Mouse (Mus musculus): Measurements from ENCODE around the gene Flad1.
A peak's percentile ranks its signal among the peaks of the same experiment; 100 is the strongest.

The Flad1 gene

GRCm38 (mm10) chr3:89382950-89383349, 28.7 kb downstream of the Flad1 start:
- no peak for DNase-seq (ENCODE audit: low spot score in 2 of 2)

GRCm38 (mm10) chr3:89382033-89382882, 29.4 kb downstream of the Flad1 start:
- no peak for DNase-seq (ENCODE audit: low spot score in 2 of 2)

GRCm38 (mm10) chr3:89381233-89381632, 30.4 kb downstream of the Flad1 start:
- no peak for DNase-seq (ENCODE audit: low spot score in 2 of 2)

GRCm38 (mm10) chr3:89380711-89381110, 31.0 kb downstream of the Flad1 start:
- no peak for DNase-seq (ENCODE audit: low spot score in 2 of 2)

- DNase-seq (ENCODE audit: low spot score in 2 of 2): no peak
Observed at GRCm38 (mm10) chr3:89380291-89380690, 31.4 kb downstream of the Flad1 start.

- no peak for DNase-seq (ENCODE audit: low spot score in 2 of 2)
Observed at GRCm38 (mm10) chr3:89379388-89380131, 32.1 kb downstream of the Flad1 start.

GRCm38 (mm10) chr3:89378394-89379067, 33.1 kb downstream of the Flad1 start:
- peak in 1 of 2 experiments; percentile 57 for DNase-seq (ENCODE audit: low spot score in 2 of 2)

- DNase-seq (ENCODE audit: low spot score in 2 of 2): no peak
Observed at GRCm38 (mm10) chr3:89377831-89378230, 33.8 kb downstream of the Flad1 start.

GRCm38 (mm10) chr3:89373581-89374231, 38.0 kb downstream of the Flad1 start:
- DNase-seq (ENCODE audit: low spot score in 2 of 2): no peak

- DNase-seq (ENCODE audit: low spot score in 2 of 2): no peak
Observed at GRCm38 (mm10) chr3:89367338-89367737, 44.3 kb downstream of the Flad1 start.

- no peak for DNase-seq (ENCODE audit: low spot score in 2 of 2)
Observed at GRCm38 (mm10) chr3:89365486-89366414, 45.9 kb downstream of the Flad1 start.

GRCm38 (mm10) chr3:89365153-89365485, 46.6 kb downstream of the Flad1 start, which contains the start of gene Dcst1:
Dcst1 (minus strand) TSS chr3:89365253.
- DNase-seq (ENCODE audit: low spot score in 2 of 2): no peak

- no peak for DNase-seq (ENCODE audit: low spot score in 2 of 2)
Observed at GRCm38 (mm10) chr3:89364631-89365030, 47.0 kb downstream of the Flad1 start.

- DNase-seq (ENCODE audit: low spot score in 2 of 2): no peak
Observed at GRCm38 (mm10) chr3:89361675-89362074, 50.0 kb downstream of the Flad1 start, which contains the start of gene Dcst2. Dcst2 (plus strand) TSS chr3:89361975.

- no peak for DNase-seq (ENCODE audit: low spot score in 2 of 2)
Observed at GRCm38 (mm10) chr3:89360237-89360636, 51.4 kb downstream of the Flad1 start.

GRCm38 (mm10) chr3:89359630-89360029, 52.0 kb downstream of the Flad1 start:
- DNase-seq (ENCODE audit: low spot score in 2 of 2): no peak

GRCm38 (mm10) chr3:89356029-89356428, 55.6 kb downstream of the Flad1 start:
- DNase-seq (ENCODE audit: low spot score in 2 of 2): no peak

- no peak for DNase-seq (ENCODE audit: low spot score in 2 of 2)
Observed at GRCm38 (mm10) chr3:89355512-89355902, 56.2 kb downstream of the Flad1 start.

- peak; percentile 66 to 79 for DNase-seq (ENCODE audit: low spot score in 2 of 2)
Observed at GRCm38 (mm10) chr3:89354816-89355511, 56.7 kb downstream of the Flad1 start.

- no peak for DNase-seq (ENCODE audit: low spot score in 2 of 2)
Observed at GRCm38 (mm10) chr3:89351271-89351670, 60.4 kb downstream of the Flad1 start.
